In the genomic region with DNA sequence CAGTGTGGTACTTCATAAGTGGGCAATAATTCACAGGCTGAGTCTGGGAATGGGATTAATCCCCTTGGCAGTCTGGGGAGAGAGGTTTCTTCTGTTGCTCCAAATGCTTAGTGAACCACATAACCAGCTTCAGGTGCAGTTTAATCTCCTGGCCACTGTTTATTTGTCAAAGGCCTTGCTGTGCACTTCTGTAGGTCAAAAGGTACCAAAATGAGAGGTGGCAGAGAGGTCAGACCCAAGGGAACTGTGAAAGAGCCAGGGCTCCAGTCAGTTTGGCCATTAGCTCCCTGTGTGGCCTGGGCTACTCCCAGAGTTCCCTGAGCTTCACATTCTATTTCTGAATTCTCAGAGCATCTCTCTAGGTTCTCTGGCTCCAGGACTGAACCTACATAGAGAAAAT, we compare ENCODE assay signal across 28 mouse cellular contexts.
DNase-seq lines count a peak whose midpoint lies in the region; ATAC-seq lines count a peak whose summit lies in the region.
"Had no signal": no experiment of that assay in that cellular context is flagged by ENCODE, and none has a peak within 500 bp of the region (broad histone marks: within the 10 kb centered on the region; RNA-seq: fewer than 3 reads in every experiment).

No protein-coding gene starts in this region.

- intact Hi-C loops in left cerebral cortex, postnatal 25 days (cut with DNase I), result no loop called here

- DNase-seq in embryo, embryonic 11 days, result peak; percentile 16
- DNase-seq in kidney, adult 18-20 months, result peak; percentile 40
- DNase-seq in kidney, postnatal 36 days, result peak; percentile 59 to 79
- no peak for DNase-seq in left cerebral cortex, adult 11 months (ENCODE audit: low spot score)
- DNase-seq in left cerebral cortex, postnatal 25 days (ENCODE audit: low spot score in 2 of 2), result no peak
- DNase-seq: B cell, adult 2 months; cerebellum, adult 9-10 months; cerebellum, postnatal 36 days; gastrocnemius, postnatal 25 days; heart, adult 18-20 months; heart, postnatal 36 days; liver, embryonic 13.5 days; lung, adult 18-20 months; lung, postnatal 4 days had no signal

- no peak overlapping the region for H3K4me2 ChIP-seq in kidney, embryonic 16.5 days (replicated peaks; ENCODE audit: low read depth, low read length)
- H3K4me2 ChIP-seq: forebrain, embryonic 13.5 days; heart, embryonic 11.5 days; hindbrain, embryonic 12.5 days; intestine, embryonic 15.5 days; limb, embryonic 13.5 days; liver, embryonic 13.5 days; midbrain, embryonic 12.5 days; neural tube, embryonic 13.5 days; stomach, embryonic 15.5 days had no signal

- ATAC-seq in kidney, embryonic 16.5 days (ENCODE audit: low FRiP score, low TSS enrichment), result peak; percentile 67
- ATAC-seq: forebrain, embryonic 13.5 days; hindbrain, postnatal 0 days; intestine, embryonic 15.5 days; lung, postnatal 0 days had no signal

- H3K4me3 ChIP-seq in kidney, embryonic 16.5 days (ENCODE audit: low read length), result no peak overlapping the region
- H3K4me3 ChIP-seq: forebrain, embryonic 13.5 days; hindbrain, embryonic 12.5 days; intestine, embryonic 15.5 days; left cerebral cortex, adult 2 months; limb, embryonic 13.5 days; liver, embryonic 13.5 days; megakaryocyte, embryonic 14.5 days; midbrain, embryonic 12.5 days; myocyte; neural tube, embryonic 13.5 days; stomach, embryonic 15.5 days had no signal

- no peaks in the 10 kb centered on the region for H3K4me1 ChIP-seq in kidney, embryonic 16.5 days (ENCODE audit: insufficient read depth, low read length)
- H3K4me1 ChIP-seq: forebrain, embryonic 13.5 days; hindbrain, embryonic 12.5 days; intestine, embryonic 15.5 days; limb, embryonic 13.5 days; liver, embryonic 13.5 days; megakaryocyte, embryonic 14.5 days; midbrain, embryonic 12.5 days; neural tube, embryonic 13.5 days; stomach, embryonic 15.5 days had no signal

- H3K9ac ChIP-seq in kidney, embryonic 16.5 days (replicated peaks; ENCODE audit: low read length), result no peak overlapping the region
- H3K9ac ChIP-seq: forebrain, embryonic 13.5 days; hindbrain, embryonic 12.5 days; intestine, embryonic 15.5 days; limb, embryonic 13.5 days; liver, embryonic 13.5 days; midbrain, embryonic 12.5 days; neural tube, embryonic 13.5 days; stomach, embryonic 15.5 days had no signal

- H3K9me3 ChIP-seq in kidney, embryonic 16.5 days (ENCODE audit: low read length), result no peaks in the 10 kb centered on the region
- H3K9me3 ChIP-seq: forebrain, embryonic 13.5 days; hindbrain, embryonic 12.5 days; intestine, embryonic 15.5 days; limb, embryonic 13.5 days; liver, embryonic 13.5 days; megakaryocyte, embryonic 14.5 days; midbrain, embryonic 12.5 days; neural tube, embryonic 13.5 days; stomach, embryonic 15.5 days had no signal

- H3K36me3 ChIP-seq in kidney, embryonic 16.5 days (ENCODE audit: insufficient read depth, low read length), result no peaks in the 10 kb centered on the region
- H3K36me3 ChIP-seq: hindbrain, embryonic 12.5 days; intestine, embryonic 15.5 days; limb, embryonic 13.5 days; liver, embryonic 13.5 days; midbrain, embryonic 12.5 days; neural tube, embryonic 13.5 days; stomach, embryonic 15.5 days had no signal

- H3K27ac ChIP-seq in kidney, embryonic 16.5 days (ENCODE audit: low read length), result no peak overlapping the region
- H3K27ac ChIP-seq: forebrain, embryonic 13.5 days; hindbrain, embryonic 12.5 days; hindbrain, postnatal 0 days; intestine, embryonic 15.5 days; left cerebral cortex, adult 2 months; limb, embryonic 13.5 days; liver, embryonic 13.5 days; midbrain, embryonic 12.5 days; neural tube, embryonic 13.5 days; stomach, embryonic 15.5 days had no signal

- H3K27me3 ChIP-seq in kidney, embryonic 16.5 days (ENCODE audit: insufficient read depth, low read length), result no peaks in the 10 kb centered on the region
- H3K27me3 ChIP-seq: forebrain, embryonic 13.5 days; hindbrain, embryonic 12.5 days; intestine, embryonic 15.5 days; limb, embryonic 13.5 days; liver, embryonic 13.5 days; megakaryocyte, embryonic 14.5 days; midbrain, embryonic 12.5 days; neural tube, embryonic 13.5 days; stomach, embryonic 15.5 days had no signal

Comparison
In these comparisons a context has a peak if more than half of its experiments do, and no peak if none do; other contexts are left out.
1. DNase-seq: peak in embryo, embryonic 11 days (single experiment), kidney, adult 18-20 months (single experiment) and kidney, postnatal 36 days (2 of 2); none in left cerebral cortex, adult 11 months (single experiment) and left cerebral cortex, postnatal 25 days (0 of 2).